Mouse (Mus musculus): ENCODE results near the gene Igfbp4.
A peak's percentile ranks its signal among the peaks of the same experiment; 100 is the strongest.

Gene Igfbp4

GRCm38 (mm10) chr11:99083516-99083915, 42.5 kb downstream of the Igfbp4 start:
- no peak for DNase-seq

DNA sequence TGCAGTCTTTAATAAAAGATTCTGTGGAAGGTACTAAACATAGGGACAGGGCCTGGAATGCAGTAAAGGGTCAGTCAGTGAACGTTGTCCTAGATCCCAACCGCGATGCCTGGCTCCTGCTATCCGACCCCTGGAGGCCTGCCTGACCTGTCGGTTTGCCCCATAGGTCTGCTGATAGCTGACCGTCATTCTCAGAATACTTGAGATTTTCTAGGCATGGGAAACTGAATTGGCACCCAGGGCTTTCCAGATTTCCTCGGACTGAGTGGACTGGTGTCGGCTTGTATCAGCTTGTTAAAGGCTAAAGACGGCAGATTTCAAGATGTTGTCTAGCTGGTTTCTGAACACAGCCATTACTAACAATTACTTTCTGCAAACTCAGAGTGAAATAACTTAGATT, 43.3 kb downstream of the Igfbp4 start:
- no peak for DNase-seq

DNA sequence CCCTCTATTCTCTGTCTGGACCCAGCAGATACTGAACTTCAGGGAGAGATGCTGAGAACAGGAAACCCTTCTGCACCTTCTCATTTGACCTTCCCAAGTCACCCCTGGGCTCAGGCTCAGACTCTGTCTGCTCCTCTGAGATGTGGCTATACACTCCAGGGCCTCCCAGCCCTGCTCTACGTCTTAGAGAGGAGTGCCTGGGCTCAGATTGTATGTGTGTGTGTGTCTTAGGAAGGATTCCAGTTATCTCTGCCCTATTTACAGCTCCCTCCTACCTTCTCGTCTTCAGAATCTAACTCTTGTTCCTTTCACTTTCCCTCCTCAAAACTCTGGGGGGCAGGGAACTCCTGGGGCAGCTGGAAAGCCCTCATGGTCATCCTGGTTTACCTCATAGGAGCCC, 47.4 kb downstream of the Igfbp4 start:
- no peak for DNase-seq

GRCm38 (mm10) chr11:99089077-99089601, 48.1 kb downstream of the Igfbp4 start, which contains the start of gene Tns4:
Gene Tns4, minus strand, starts transcription at chr11:99089306.
- DNase-seq: no peak

- DNase-seq: no peak
Observed at GRCm38 (mm10) chr11:99090391-99090790, 49.3 kb downstream of the Igfbp4 start.

DNA sequence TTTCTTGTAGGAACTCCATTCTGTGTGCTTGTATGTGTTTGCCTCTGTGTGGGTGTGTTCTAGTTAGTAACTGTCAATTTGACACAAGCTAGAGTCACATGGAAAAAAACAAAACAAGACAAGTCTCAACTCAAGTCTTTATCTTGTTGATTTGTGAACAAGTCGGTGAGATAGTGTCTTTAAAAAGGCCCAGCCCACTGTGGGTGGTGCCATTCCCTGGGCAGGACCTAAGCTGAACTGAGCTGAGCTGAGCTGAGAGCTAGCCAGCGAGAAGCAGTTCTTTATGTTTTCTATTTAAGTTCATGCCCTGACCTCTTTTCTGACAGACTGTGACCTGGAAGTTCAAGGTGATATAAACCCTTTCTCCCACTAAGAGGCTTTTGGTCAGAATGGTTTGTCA, 50.6 kb downstream of the Igfbp4 start:
- DNase-seq: no peak

- no peak for DNase-seq
Observed at GRCm38 (mm10) chr11:99093740-99094139, 52.7 kb downstream of the Igfbp4 start.

DNA sequence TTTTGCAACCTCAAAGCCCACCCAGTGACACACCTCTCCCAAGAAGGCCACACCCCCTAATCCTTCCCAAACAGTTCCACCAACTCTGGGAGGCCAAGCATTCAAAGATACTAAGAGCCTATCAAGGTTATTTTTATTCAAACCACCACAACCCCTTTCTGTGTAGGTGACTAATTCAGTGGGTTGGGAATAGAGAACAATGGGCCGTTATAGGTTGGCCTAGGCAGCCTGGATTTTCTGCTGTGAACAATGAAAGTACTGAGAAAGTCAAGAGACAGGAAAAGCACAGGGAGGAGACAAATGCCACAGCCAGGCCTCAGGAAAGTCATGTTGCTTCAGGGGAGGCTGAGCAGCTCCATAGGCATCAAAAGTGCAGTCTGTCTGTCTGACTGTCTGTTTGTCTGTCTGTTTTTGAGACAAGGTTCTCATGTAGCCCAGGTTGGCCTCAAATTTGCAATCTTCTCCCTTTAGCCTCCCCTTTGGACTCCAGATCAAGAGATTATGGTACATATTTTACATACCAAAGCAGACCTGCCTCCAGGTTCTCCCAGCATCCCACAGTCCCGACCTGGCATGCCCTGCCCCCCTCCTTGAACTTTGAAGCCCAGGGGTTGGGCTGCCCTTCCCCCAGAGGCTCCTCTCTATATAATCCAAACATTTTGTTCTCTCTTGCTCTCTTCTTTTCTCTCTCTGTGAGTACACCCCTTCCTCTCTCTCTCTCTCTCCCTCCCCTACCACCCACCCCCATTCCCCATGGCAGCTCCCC, 54.0 kb downstream of the Igfbp4 start:
- DNase-seq: peak in 1 of 2 experiments; percentile 19

- no peak for DNase-seq
Observed at GRCm38 (mm10) chr11:99095759-99096158, 54.7 kb downstream of the Igfbp4 start.

DNA sequence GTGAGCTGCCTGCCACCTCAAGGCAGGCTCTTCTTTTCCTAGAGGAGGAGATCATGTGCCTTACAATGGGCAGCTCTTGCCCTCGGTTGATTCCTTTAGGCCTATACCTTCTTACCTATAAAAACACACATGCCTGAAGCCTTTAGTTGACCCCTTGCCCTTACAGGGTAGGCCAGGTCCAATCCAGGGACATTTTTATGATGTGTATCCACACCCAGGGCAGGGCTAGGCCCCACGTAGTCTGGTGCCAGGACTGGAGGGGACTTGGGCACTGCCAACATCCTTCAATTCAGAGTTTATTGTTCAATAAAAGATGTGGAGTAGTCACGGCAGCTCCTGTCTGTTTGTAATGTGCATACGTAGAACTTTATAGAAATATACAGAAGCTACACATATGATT, 55.4 kb downstream of the Igfbp4 start:
- no peak for DNase-seq

GRCm38 (mm10) chr11:99096996-99097774, 56.1 kb downstream of the Igfbp4 start:
- no peak for DNase-seq

DNA sequence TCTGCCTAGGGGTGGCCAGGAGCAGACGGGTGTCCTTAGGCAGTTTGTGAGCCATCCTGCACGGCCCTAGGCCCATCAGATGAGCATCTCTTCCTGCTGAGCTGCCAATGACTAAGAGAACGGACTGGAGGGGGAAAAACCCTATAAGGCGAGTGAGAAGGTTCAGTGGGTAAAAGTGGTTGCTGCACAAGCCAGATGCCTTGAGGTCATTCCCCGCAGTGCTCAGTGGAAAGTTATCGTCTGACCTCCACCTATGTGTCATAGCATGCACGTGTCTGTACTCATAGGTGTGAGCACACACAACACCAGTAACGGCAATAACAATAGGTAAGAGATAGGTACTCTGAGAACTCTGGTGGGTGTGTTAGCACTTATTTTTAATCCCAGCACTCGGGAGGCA, 57.9 kb downstream of the Igfbp4 start:
- DNase-seq: no peak

- DNase-seq: peak; percentile 41 to 66
Observed at GRCm38 (mm10) chr11:99099516-99099915, 58.5 kb downstream of the Igfbp4 start.

DNA sequence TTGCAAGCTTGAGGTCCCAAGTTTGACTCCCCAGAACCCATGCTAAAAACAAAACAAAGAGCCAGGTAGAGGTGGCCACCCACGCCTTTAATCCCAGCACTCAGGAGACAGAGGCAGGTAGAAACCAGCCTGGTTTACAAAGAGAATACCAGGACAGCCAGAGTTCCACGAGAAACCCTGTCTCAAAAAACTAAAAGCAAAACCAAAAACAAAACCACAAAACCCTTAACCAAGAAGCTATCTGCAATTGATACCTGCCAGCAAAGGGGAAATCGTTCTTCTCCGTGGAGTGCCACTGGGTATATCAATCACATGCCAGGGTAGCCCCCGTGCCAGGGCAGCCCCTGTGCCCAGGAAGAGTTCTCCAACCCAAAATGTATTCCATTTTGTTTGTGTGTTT, 59.2 kb downstream of the Igfbp4 start:
- DNase-seq: no peak

GRCm38 (mm10) chr11:99101693-99102092, 60.6 kb downstream of the Igfbp4 start:
- no peak for DNase-seq

- DNase-seq: no peak
Observed at GRCm38 (mm10) chr11:99102575-99103270, 61.7 kb downstream of the Igfbp4 start.
